Mouse (Mus musculus) thymus, adult 2 months (tissue): ENCODE results near the gene Plcl1.
A peak's percentile ranks its signal among the peaks of the same experiment; 100 is the strongest.

Experiments used
- CTCF ChIP-seq: fragments of 200-500 bp; IDR thresholded peaks from 2 replicates; pipeline ENCODE4 v1.5.1; 2012; ENCODE audit warnings: mild to moderate bottlenecking, control low read depth, low read length, moderate library complexity, borderline replicate concordance; ENCODE audit not compliant: control insufficient read depth, poor library complexity, insufficient read depth; ENCODE audit errors: extremely low read depth
- POLR2A ChIP-seq: fragments of 200-500 bp; IDR thresholded peaks from 2 replicates; pipeline ENCODE4 v1.6.1; 2012; ENCODE audit warnings: mild to moderate bottlenecking, low read length, control low read depth, moderate library complexity; ENCODE audit not compliant: control insufficient read depth, poor library complexity, insufficient read depth; ENCODE audit errors: extremely low read depth

GRCm38 (mm10) chr1:55363586-55363985 lies 42.1 kb upstream of the Plcl1 start:
- TF ChIP-seq POLR2A (no peak), CTCF (peak; percentile 11; the same call in 1 of the 2 replicates)
